Mouse (Mus musculus) liver, embryonic 14.5 days (tissue): ENCODE measurements around the gene Apoc3.

ENCODE experiments used
- CTCF ChIP-seq: IDR thresholded peaks from 2 replicates; pipeline ENCODE4 v1.5.1; 2016; ENCODE audit warnings: antibody characterized with exemption, low read depth, control low read depth
- EP300 ChIP-seq: IDR thresholded peaks from 2 replicates; pipeline ENCODE4 v1.6.1; 2016; ENCODE audit warnings: antibody characterized with exemption, low read depth

GRCm38 (mm10) chr9:46282631-46283436 is 47.4 kb upstream of the Apoc3 start, which contains the start of gene Bud13:
- TF ChIP-seq CTCF (peak; percentile 77), EP300 (no peak)
